Mouse (Mus musculus) central nervous system, embryonic 11.5 days (tissue): ENCODE measurements around the gene Plppr2. TPM values are rescaled to one million over a fixed set of nuclear protein-coding genes. Genes with fewer than 3 reads are reported as not detected.

Source experiments
- polyA plus RNA-seq: library from polyadenylated mRNA; depleted of rRNA; stranded (reverse); fragments of >200 nt; gene quantifications from 2 replicates; pipeline ENCODE4 v1.2.3, GENCODE M21; 2012; rRNA removed

Gene Plppr2
- polyA plus RNA-seq: 30.6 and 36.7 TPM in 2 replicates

GRCm38 (mm10) chr9:21936692-21937570 lies at the start of gene Plppr2:
Plppr2 (plus strand) TSS chr9:21937033.

DNA sequence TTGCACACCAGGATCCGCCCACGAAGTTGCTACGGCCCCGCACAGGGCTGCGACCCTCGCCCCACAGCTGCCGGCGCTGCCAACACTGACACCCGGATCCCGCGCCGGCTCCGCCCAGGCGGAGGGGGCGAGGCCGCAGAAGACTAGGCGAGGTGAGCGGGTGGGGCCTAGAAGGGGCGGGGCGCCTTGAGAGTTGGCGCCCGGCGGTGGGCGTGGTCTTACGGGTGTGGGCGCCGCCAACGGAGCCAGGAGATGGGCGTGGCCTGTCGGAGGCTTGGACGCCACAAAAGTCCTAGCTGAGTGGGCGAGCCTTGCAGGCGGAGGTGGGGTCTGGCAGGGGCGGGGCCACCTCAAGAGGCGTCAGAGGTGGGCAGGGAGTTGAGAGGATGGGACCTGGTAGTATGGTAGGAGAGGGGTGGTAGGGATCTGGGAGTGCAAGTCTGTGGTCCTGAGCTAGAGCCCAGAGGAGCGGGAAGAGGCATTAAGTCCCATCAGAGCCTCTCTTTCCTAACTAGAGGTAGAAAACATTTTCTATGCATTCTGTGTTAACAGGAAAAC lies 18.7 kb upstream of the Plppr2 start, which contains the start of gene Rab3d:
Rab3d (minus strand) TSS at position 158 of the 558 bp plus-strand sequence.

DNA sequence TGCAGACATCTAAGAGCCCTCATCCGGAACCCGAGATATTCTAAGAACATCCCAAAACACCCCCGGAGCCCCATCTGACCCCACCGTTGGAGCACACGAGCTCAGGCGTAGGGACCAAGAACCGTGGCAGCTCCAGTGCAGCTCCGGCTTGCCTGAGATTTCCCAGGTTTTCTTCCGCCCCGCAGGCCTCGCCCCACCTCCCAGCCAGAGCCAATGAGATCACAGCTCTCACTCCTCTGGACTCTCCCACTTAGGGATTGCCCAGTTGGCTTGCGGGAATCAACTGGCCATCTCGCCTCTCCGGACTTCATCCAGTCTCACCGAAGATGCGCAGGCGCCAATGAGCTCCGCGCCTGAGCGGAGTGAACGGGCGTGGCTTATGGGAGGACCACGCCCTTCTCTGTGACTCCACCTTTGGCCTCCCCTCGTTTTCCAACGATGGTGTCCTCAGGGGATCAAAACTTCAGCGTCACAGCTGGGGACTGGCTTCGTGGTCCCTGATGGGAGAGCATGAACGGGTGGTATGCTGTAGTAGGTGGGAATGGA lies 9.6 kb upstream of the Plppr2 start, which contains the start of the genes Ccdc159 and Tmem205:
Ccdc159 (plus strand) TSS at position 264 of the 546 bp plus-strand sequence.
Tmem205 (minus strand) TSS at position 349 of the 546 bp plus-strand sequence.

DNA sequence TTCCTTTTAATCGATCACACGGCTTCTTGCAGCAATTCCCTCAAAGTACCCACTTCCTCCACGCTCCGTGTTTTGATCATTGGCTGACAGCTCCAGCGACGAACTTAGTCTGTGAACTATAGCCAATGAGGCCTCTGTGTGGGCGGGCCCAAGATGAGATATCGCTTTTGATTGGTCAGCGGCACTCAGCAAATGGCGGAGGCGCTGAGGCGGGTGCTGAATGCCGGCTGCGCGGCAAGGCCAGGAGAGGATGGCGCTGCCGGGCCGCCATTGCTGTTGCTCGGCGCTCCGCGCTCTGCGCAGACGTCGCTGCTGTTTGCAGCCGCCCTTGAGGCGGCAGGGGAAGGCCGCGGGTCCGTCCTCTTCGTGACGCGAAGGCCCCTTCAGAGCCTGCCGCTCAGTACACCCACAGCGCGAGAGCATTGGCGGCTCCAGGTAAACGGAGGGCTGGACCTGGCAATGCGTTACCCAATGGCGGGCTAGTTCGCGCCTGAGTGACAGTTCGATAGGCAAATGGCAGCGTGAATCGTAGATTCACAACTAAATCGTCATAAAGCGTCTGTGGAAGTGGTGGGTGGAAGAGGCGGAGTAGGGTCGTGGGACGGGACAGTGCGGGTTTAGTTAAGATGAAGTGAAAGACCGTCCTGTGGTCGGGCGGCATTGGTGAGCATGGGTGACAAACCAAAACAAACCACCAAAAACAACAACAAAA lies 18.9 kb downstream of the Plppr2 start, which contains the start of gene Swsap1:
Swsap1 (plus strand) TSS at position 186 of the 712 bp plus-strand sequence.

GRCm38 (mm10) chr9:21963417-21963816 lies 26.6 kb downstream of the Plppr2 start, which contains the start of gene Epor:
Epor (minus strand) TSS chr9:21963506.

DNA sequence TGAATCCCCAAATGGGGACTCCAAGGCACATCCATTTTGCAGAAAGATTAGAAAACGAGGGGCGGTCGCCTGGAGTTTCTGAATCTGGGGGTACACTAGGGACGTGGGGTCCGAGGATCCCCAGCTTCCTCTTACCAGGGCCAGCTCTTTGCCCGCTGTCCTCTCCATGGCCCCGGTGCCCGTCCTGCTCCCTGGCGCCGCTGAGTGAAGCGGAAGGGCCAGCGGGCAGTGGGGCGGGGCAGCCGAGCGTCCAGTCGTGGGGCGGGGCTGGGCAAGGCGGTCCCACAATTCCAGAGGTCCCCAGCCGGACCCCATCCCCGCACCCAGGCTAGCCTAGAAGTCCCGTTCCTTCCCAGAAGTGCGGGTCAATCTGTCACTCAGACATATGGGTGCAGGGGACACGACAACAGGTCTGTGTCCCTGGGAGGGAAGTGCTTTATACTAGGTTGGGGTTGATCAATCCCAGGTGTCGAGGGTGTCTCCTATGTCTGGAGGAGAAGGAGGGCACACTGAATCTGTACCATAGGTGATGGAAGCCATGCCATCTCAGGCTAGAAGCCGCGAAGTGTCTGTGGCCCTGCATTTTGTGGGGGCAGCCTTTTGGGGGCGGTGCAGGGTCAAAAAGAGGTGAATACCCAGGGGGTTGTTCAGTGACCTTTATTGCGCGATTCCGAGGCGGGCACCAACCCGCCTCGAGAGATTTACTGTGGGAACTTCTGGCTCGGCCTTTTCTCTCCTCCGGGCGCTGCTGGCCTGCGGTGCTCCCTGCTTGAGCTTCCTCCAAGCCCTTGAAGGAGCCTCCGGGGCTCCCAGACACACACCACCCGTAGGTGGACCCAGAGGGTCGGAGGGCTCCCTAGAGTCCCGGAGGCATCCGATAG lies 52.6 kb downstream of the Plppr2 start, which contains the start of gene Rgl3:
Rgl3 (minus strand) TSS at position 217 of the 881 bp plus-strand sequence.

Other genes starting within 250 kb of the Plppr2 start
- 32.9 and 34.9 TPM in 2 replicates for gene Ldlr, start 213.6 kb upstream of the Plppr2 start, polyA plus RNA-seq
- gene Spc24, start 176.7 kb upstream of the Plppr2 start, polyA plus RNA-seq: 96.4 and 121 TPM in 2 replicates
- 14.3 and 22.8 TPM in 2 replicates for gene Kank2, start 138.3 kb upstream of the Plppr2 start, polyA plus RNA-seq
- gene Angptl8, start 101.5 kb upstream of the Plppr2 start, polyA plus RNA-seq: 0.17 and 0.86 TPM in 2 replicates
- 47.1 and 89.7 TPM in 2 replicates for gene Dock6, start 84.4 kb upstream of the Plppr2 start, polyA plus RNA-seq
- gene Rab3d, start 18.8 kb upstream of the Plppr2 start, polyA plus RNA-seq: 7.1 and 10.0 TPM in 2 replicates
- gene Ccdc159, start 9.6 kb upstream of the Plppr2 start, polyA plus RNA-seq: 7.9 and 8.4 TPM in 2 replicates
- 23.9 and 26.4 TPM in 2 replicates for gene Tmem205, start 9.5 kb upstream of the Plppr2 start, polyA plus RNA-seq
- 7.4 and 7.8 TPM in 2 replicates for gene Swsap1, start 18.7 kb downstream of the Plppr2 start, polyA plus RNA-seq
- 12.4 and 18.9 TPM in 2 replicates for gene Epor, start 26.5 kb downstream of the Plppr2 start, polyA plus RNA-seq
- 3.3 and 3.4 TPM in 2 replicates for gene Rgl3, start 52.4 kb downstream of the Plppr2 start, polyA plus RNA-seq
- gene Ccdc151, start 65.6 kb downstream of the Plppr2 start, polyA plus RNA-seq: 4.8 and 7.3 TPM in 2 replicates
- gene Prkcsh, start 65.8 kb downstream of the Plppr2 start, polyA plus RNA-seq: 109 and 149 TPM in 2 replicates
- 84.7 and 86.4 TPM in 2 replicates for gene Elavl3, start 115.0 kb downstream of the Plppr2 start, polyA plus RNA-seq
- gene Gm49318, start 134.2 kb downstream of the Plppr2 start, polyA plus RNA-seq: 0.08 and 0.12 TPM in 2 replicates
- gene Zfp653, start 134.3 kb downstream of the Plppr2 start, polyA plus RNA-seq: 35.9 and 38.7 TPM in 2 replicates
- gene Ecsit, start 148.4 kb downstream of the Plppr2 start, polyA plus RNA-seq: 19.9 and 30.4 TPM in 2 replicates
- 5.0 and 11.5 TPM in 2 replicates for gene Cnn1, start 162.2 kb downstream of the Plppr2 start, polyA plus RNA-seq
- 142 and 147 TPM in 2 replicates for gene Elof1, start 180.1 kb downstream of the Plppr2 start, polyA plus RNA-seq
- 27.3 and 32.4 TPM in 2 replicates for gene Acp5, start 198.7 kb downstream of the Plppr2 start, polyA plus RNA-seq
- 49.8 and 79.8 TPM in 2 replicates for gene Pigyl, start 219.8 kb downstream of the Plppr2 start, polyA plus RNA-seq